Mouse (Mus musculus): ENCODE data around the gene Raver2.
A peak's percentile ranks its signal among the peaks of the same experiment; 100 is the strongest.

Raver2 gene

DNA sequence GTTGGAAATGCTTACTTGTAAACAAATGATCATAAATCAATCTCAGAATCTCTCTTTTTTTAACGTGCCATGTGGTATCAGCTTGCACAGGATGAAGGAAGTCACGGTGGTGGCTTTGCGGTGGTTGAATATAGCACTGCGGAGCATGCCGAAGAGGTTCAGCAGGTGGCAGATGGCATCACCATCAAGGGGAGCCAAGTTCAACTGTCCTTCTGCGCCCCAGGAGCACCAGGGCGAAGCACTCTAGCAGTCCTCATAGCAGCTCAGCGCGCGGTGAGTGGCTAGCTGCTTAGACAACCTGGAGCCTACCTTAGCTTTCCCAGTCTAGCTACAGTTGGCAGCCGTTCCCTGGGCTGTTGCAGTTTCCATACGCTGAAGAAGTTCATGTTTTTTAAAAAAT is 38.3 kb downstream of the Raver2 start:
- DNase-seq (ENCODE audit: low spot score in 2 of 2), result no peak

DNA sequence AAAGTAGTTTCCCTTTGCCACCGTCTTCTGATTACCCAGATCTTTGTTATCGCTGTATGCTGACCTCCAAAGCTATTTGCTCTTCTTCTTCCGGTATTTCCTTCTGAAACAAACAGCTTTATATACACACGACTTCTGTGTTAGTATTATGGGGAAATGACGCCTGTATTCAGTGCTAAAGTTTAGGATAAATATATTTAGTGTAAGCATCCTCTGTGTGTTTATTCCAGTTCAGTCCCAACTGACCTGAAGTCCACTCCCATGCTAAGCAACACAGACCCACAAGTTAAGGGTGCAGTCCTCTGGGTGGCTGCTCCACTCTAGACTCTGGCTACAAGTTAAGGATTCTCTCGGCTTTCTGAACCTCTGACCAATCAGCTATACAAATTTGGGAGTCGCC is 52.2 kb downstream of the Raver2 start:
- DNase-seq (ENCODE audit: low spot score in 2 of 2), result no peak

DNA sequence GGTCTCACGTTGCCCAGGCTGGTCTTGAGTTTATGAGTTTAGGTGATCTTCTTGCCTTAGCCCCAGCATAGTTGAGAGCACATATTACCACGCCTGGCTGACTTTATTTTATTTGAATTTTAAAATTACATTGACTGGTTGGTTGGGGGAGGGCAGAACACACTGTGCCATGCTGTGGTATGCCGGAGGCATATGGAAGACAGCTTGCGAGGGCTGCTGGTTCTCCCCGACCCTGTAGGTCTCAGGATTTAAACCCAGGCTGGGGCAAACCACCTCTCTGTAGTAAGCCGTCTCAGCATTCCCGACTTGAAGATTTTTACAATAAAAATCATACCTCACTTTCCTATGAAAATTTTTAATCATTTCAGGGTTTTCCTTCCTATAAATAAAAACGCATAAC is 66.2 kb downstream of the Raver2 start:
- no peak for DNase-seq (ENCODE audit: low spot score in 2 of 2)

DNA sequence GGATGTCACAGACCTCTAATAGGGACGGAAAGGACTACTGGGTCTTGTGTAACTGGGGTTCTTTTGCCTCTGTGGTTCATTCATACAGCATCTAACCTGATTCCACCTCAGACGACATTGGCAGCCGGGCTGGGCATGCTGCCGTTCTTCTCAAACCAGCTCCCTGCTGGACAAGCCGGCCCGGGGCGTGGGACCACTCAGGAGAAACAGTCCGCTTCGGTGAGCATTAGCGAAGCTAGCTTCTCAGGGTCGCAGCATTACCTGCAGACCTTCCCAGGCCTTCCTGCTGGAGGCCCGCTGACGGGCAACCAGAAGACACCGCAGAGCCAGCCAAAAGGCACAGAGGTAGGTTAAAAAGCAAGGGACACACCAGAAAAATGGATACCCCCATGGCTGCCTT is 67.1 kb downstream of the Raver2 start:
- DNase-seq (ENCODE audit: low spot score in 2 of 2), result no peak

DNA sequence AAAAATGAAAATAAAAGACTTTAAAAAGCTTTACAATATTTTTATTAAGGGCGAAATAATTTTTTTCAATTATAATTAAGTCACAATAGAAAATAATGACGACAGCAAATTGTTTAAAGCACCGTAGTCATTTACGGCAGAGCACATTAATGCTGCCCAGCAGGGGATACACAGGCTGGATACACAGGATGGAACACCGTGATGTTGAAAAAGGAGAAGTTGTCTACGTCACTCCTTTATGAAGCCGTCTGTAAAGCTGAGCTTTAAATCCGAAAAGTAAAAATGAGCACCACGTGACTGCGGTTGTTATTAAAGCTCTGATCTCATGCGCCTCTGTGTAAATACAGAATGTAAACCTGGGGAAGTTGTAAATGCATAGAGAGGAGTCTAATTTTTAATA is 69.2 kb downstream of the Raver2 start:
- no peak for DNase-seq (ENCODE audit: low spot score in 2 of 2)

DNA sequence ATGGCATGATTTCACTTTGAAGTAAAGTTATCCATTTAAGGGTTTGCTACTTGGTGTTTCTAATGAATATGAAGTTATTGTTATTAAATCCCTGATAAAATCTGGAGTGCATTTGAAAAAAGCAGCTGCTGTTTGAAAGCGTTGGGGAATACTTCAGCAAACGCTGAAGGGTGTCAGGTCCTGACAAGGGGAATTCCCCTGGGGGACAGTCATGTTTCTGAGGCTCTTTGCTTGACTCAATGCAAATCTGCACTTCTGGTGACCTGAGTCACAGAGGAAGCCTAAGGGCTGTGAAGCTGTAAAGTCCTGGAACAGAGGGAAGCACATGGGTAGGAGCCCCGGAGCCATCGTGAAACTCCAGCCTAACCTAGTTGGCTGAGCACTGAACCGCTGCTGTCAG is 73.0 kb downstream of the Raver2 start:
- no peak for DNase-seq (ENCODE audit: low spot score in 2 of 2)

DNA sequence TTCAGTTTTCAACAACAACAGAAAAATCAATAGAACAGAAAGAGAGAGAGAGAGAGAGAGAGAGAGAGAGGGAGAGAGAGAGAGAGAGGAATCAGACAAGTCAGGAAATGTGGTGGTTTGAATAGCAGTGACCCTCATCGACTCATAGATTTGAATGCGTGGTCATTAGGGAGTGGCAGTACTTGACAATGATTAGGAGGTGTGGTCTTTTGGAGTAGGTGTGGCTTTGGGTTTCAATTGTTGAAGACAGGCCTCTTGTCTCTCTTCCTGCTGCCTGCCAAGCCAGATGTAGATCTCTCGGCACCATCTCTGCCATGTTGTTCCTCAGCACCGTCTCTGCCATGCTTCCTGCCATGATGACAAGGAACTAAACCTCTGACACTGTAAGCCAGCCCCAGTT is 75.1 kb downstream of the Raver2 start:
- DNase-seq (ENCODE audit: low spot score in 2 of 2), result no peak

DNA sequence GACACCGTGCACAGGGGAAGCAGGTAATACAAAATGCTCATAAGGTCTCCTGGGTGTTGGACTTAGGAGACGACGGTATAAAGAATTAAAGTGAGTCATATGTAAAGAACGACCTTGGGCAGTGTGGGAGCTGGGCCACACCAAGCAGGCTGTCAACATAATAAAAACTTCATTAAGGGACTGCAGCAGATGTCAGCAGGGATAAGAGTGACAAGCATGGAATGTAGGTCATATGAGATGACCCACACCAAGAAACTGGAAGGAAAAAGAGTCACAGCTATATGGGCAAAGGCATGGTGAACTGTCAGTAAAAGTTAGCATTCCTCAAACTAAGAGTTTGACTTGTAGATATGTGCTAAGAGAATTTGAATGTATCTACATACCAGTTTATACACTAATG is 75.6 kb downstream of the Raver2 start:
- DNase-seq (ENCODE audit: low spot score in 2 of 2), result no peak

DNA sequence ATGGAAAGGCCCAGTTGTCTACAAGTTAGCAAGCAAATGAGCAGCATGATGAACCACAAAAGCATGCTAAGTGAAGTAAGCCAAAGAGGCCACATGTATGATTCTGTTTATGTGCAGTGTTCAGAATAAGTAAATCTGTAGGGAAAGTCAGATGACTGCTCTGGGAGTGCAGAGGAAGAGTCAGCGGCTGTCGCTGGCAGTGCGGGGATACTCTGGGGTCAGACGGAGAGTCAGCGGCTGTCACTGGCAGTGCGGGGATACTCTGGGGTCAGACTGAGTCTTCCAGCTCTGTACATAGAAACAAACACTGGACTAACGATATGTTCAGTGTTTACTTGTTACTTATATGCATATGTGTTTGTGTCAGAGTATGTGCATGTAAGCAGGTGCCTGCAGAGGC is 76.0 kb downstream of the Raver2 start:
- no peak for DNase-seq (ENCODE audit: low spot score in 2 of 2)

DNA sequence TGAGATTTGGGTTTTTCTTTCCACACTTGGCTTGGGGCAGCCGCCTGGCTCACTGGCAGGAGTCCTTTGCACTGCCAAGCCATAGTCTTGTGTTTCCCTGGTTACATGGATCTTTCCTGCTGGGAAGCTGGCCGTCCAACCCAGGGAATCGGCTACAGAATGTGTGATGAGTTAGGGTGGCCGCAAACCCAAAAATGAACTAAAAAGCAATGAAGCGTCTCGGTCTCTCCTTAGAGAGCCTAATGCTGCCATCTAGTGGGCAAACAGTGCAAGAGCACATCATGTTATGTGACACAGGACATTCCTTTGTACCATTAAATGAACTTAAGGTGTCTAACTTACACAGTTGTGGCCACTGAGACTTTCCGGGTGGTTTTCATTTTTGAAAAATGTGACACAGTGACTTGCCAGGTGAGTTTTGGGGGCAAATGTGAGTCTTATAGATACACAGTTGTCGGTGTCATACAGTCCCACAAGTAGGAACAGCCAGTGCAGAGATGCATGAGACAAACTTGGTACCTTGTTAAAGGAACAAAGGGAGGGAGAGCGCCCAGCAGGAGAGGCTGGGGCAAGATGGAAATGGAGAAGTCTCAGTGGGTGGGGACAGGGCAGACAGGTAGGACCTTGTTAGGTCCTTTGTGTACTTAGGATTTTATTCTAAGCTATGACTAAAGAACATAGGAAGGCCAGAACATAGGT is 77.4 kb downstream of the Raver2 start:
- DNase-seq (ENCODE audit: low spot score in 2 of 2), result peak in 1 of 2 experiments; percentile 52

DNA sequence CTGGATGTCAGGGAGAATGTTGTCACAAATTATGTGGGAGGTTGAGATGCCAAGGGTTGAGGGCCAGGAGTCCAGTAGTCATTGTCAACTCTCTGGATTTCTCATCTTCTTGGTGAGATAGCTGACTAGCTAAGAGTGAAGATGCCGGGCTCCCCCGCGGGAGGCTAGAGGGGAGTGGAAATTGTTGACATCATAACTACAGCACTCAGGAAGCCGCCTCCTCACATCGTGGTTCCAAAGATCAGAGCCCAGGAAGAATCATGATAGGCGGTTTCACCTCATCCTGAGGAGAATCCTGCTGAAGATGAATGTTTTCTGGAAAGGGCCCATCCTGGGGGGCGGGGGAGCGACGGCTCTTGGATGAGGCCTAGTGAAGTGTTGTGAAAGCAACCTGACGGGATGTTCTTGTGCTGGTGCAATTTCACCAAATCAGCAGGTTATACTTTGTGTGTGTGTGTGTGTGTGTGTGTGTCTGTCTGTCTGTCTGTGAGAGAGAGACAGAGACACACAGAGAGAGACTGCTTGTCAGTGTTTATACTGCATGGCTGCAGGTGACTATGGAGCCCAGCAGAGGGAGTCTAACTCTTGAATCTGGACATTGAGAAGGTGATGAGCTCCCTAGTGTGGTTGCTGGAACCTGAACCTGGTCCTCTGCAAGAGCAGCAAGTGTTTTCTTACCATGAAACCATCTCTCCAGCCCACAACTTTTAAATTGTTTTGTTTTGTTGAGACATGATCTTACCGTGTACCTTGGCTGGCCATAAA is 78.3 kb downstream of the Raver2 start:
- no peak for DNase-seq (ENCODE audit: low spot score in 2 of 2)

DNA sequence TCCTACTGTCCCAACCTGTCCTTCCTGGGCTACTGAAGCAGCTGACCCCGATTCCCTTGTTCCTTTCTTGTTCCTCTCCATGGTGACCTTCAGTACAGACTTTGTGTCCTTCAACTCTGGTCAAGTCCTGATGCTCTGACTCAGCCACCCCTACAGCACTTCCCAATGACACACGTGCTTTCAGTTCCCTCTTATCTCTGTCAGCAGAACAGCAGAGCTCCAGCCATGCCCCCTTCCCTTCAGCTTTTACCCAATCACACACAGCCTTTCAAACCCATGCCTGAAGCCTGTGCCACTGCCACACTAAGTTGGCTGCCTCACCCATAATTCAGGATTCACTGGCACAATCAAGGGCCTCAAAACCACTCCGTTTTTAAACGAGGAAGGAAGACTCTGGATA is 86.8 kb downstream of the Raver2 start:
- DNase-seq (ENCODE audit: low spot score in 2 of 2), result no peak

DNA sequence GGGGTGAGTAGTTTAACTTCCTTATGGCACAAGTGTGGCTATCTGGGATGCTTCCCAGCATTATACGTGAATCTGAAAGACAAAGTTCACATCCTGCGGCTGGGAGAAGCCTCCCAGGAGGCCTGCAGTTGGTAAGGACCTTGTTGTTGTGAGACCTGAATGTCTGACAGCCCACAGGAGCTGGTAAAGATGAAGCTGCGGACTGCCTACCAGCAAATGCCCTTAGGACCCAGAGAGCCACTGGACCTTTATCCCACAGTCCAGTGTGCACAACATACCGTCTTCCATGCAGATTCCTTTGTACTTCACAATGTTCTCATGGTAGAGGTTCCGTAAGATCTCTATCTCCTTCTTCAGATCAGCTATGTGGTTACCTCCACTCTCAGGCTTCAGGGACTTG is 88.7 kb downstream of the Raver2 start:
- DNase-seq (ENCODE audit: low spot score in 2 of 2), result no peak

DNA sequence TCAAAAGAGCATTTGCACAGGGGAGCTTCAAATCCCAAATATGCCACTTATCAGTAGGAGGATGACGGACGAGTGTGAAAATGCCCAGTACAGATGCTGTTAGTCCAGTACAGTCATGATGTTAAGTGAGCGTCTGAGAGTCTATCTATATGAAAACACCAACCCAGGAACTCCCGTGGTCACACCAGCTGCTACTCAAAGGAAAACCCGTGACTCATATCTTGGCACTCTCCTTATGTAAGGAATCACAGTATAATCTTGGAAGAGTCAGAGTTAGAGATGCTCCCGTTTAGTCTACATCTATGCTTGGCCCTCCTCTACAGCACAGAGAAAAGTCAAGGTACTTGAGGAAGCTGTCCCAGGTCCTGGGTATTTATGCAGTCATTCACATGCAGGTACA is 89.5 kb downstream of the Raver2 start:
- no peak for DNase-seq (ENCODE audit: low spot score in 2 of 2)

DNA sequence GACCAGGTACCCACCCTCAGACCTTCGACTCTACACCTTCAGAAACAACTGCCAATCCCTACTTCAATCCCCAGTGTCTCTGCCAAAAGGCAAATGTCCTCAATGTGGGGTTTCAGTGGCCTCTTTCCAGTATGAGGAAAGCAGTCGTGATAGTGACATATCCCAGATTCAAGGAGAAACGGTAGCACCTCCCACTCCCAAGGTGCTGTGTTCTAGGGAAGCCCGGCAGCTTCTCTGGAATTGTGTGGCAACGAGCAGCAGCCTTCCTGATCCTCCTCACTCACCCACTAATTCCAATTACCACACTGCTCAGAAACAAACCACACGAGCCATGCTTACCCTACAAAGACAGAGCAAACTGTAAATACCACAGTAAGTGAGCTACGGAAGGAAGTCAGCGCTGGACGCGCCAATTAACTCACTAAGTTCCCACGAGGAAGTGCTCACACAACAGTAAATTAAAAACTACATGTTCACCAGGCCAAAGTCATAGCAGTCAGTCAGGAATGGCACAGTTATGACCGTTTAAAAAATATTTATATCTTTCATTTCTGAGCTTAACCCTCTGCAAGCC is 90.5 kb downstream of the Raver2 start:
- no peak for DNase-seq (ENCODE audit: low spot score in 2 of 2)

DNA sequence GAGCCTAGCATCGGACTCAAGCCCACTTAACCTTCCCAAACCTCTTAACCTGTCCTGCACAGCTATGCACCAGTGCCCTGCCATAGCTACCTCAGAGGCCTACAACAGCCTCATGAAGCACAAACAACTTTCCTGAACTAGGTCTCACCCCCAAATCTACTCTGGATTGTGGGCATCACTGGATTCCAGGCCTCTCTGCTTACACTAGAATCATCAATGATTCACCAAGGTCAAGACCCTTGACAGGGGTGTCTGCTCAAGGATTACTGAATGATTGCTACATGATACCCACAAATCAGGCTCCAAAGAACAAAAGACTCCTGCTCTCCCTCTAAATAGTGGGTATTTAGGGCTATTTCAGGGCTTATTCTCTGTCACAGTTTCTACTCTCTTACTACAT is 92.0 kb downstream of the Raver2 start:
- DNase-seq (ENCODE audit: low spot score in 2 of 2), result no peak

DNA sequence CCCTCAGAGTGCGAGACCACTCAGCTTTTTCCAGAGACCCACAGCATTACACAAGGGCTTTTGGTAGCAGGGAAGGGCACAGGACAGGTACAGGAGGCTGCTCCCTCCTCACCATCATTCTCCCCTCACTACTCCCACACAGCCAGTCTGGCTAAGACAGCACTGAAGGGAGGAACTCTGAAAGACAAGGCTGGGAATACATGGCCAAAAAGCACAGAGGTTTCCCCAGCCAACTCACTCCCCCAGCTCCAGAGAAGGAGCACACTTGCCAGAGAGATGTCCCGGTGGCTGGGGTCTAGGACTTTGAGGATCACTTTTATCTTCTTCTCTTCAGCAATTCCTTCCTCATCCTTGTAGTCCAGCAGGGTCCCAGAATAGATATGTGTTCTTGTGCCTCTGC is 95.4 kb downstream of the Raver2 start:
- DNase-seq (ENCODE audit: low spot score in 2 of 2), result no peak

DNA sequence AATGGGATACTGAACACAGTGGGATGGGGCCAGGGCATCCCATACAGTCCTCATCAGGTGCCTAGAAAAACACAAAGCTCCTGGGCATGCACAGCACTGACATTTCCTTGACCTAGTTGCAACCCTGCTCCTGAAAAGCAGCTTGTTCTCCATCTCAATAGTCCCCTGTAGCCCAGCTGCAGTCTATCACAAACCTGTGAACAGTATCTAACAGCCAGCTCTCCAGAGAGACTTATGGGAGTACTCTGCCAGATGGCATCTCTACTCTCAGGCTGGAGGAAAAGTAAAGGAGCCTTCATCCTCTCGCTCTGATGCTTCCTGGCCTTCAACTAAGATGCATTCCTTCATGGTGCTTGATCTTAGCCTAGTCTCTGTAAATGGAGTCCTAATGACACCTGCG is 95.9 kb downstream of the Raver2 start:
- no peak for DNase-seq (ENCODE audit: low spot score in 2 of 2)

DNA sequence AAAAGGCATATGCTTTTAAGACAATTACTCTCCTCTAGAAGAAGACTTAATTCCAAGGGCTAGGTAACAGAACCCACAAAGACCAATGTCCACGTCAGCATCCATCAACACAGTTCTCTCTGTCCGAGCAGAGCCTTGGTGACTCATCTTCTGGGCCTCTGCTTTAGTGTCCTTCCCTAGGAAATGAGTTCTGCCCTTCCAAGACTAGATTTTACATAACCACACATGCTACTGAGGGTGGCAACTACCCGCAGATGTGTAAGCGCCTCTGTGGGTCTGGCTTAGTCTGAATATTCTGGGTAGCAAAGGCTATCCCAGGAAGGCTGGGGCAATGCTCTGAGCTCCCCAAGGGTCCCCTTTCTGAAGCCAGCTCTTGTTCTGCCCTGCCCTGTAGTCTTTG is 97.0 kb downstream of the Raver2 start:
- DNase-seq (ENCODE audit: low spot score in 2 of 2), result no peak

DNA sequence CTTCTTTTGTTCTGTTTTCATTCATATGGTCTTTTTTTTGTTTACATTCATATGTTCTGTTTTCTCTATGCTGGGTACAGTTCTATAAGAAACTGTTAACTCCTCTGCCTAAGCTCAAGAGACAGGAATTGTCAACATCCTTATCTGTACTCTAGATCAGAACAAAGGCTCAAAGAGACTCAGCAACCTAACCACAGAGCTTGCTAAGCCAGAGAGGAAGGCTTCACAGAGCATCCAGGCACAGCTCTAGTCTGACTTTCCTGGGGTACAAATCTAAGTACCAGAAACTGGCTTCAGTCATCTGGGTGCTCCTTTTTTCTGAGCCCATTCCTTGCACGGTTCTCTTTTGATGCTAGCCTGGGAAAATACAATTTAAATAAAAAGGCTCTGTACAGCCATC is 99.0 kb downstream of the Raver2 start:
- DNase-seq (ENCODE audit: low spot score in 2 of 2), result no peak

DNA sequence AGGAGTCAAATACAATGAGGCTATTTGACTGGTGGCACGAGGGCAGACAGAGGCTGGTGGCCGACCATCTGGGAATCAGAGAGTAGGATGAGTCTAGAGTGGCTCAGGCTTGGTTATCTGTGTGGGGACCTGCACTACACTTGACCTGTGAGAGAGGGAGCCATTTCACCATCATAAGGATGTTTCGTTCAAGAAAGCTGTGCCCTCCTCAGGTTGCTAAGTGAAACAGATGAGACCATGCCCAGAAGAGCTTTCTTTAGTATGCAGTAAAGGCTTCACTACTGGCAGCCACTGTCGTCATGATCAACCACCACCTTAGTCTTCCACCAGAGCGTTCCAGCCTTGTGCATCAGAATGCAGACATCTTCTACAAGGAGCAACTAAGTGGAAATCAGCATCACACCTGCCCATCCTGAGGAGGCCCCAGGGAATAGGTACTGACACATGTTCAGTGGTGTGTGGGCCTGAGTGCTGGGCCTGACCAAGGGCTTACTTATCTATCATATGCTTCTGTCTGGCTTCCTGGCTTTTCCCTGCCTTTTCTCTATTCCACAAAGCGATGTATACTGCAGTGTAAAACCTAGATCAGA is 99.5 kb downstream of the Raver2 start:
- peak in 1 of 2 experiments; percentile 27 for DNase-seq (ENCODE audit: low spot score in 2 of 2)

DNA sequence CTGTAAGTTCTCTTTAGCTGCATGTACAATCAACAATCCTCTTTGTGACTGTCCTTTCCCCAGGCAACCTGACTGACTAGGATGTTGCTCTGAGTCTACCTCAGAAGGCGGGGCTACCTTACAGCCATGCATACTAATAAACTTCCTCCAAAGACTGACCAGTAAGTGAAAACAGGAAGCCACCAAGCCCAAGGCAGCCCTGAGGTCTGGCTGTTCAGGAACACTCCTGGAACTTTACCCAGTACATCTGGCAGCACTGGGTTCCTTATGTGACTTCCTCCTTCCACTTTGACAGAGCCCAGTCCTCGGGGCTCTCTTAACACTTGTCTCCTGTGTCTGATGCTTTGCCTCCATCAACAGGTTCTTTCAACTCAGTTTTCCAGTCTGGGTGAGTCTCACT is 104.0 kb downstream of the Raver2 start:
- DNase-seq (ENCODE audit: low spot score in 2 of 2), result no peak
